Mouse (Mus musculus): Measurements from ENCODE around the gene Tmprss9.
A peak's percentile ranks its signal among the peaks of the same experiment; 100 is the strongest.

Gene Tmprss9

DNA sequence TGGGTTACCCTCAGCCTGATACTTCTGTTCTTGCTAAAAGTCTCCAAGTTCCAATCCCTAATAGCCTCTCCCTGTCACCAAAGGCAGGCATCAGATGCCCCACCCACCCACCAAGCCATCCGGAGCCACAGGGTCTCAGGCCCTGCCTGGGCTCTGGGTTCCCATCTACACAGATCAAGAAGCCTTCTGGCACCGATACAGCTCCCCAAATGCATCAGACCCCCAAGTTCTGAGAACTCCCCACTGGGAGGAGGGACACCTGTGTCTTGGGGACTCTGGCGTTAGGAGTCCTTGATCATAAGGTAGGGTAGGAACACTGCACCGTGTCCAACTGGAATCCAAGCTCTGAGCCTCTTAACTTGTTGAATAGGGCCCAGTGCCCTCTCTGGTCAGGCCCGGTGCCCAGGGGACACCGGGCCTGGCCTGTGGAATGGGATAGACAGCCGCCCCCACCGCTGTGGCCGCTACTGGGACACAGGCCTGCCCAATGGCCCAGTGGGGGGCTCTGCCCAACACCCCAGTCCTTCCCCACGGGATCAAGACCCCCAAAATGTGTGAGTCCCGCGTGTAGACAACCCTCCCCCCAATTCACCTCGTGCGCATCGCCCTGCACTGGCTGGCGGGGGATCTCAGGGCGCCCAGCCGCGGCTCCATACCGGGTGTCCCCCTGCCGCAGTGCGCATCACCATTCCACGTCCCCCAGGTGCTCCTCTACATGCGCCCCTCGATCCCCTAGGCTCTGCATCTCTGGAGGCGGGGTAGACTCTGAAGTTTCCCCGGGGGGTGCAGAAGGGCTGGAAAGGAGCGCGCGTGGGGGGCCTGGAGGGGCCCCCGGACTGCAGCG lies 28.3 kb upstream of the Tmprss9 start:
- no peak for DNase-seq

GRCm38 (mm10) chr10:80843931-80844547 lies 27.6 kb upstream of the Tmprss9 start, which contains the start of gene Lingo3:
Gene Lingo3, minus strand, starts transcription at chr10:80844039.
- peak; percentile 57 for DNase-seq

- DNase-seq, result no peak
Observed at GRCm38 (mm10) chr10:80845055-80845693, 26.5 kb upstream of the Tmprss9 start.

GRCm38 (mm10) chr10:80845732-80846131 lies 25.9 kb upstream of the Tmprss9 start:
- DNase-seq, result peak; percentile 56

GRCm38 (mm10) chr10:80848571-80848970 lies 23.1 kb upstream of the Tmprss9 start:
- DNase-seq, result no peak

- peak; percentile 94 for DNase-seq
Observed at GRCm38 (mm10) chr10:80854913-80855748, 16.5 kb upstream of the Tmprss9 start, which contains the start of the genes Lsm7 and Sppl2b. Gene Lsm7, minus strand, starts transcription at chr10:80855209. Gene Sppl2b, plus strand, starts transcription at chr10:80855275.

DNA sequence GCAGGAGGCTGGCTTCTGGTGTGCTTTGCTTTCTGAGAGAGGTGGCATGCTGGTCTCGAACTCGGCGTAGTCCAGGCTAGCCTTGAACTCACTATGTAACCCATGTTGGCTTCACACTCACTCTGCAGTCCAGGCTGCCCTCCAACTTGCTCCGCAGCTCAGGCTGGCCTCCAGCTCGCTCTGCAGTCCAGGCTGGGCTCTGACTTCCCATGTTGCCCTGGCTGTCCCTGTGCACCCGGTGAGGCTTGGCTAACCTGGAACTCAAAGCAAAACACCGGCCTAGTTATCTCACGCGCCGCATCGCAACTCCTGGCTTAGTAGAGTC lies 15.9 kb upstream of the Tmprss9 start:
- DNase-seq, result no peak

- DNase-seq, result no peak
Observed at GRCm38 (mm10) chr10:80856267-80856666, 15.4 kb upstream of the Tmprss9 start.

DNA sequence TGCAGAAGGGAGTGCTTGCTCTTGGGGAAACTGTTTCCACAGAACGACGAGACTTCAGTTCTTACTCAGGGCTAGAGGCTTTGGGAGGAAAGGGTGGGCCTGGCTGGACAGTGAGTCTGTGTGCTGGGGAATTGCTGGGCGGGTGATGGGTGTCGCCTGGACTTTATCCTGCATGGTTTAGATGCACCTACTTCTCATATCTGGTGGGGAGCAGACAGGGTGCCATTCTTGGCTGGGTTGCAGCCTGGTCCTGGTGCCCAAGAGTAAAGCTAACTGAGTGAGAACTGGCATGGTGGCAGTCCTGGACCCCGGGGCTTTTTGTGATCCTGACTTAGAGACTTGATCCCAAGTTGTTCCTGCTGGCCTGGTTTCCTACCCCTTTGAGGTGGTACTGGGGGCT lies 14.7 kb upstream of the Tmprss9 start:
- DNase-seq, result no peak

GRCm38 (mm10) chr10:80857386-80857785 lies 14.3 kb upstream of the Tmprss9 start:
- peak; percentile 80 for DNase-seq

DNA sequence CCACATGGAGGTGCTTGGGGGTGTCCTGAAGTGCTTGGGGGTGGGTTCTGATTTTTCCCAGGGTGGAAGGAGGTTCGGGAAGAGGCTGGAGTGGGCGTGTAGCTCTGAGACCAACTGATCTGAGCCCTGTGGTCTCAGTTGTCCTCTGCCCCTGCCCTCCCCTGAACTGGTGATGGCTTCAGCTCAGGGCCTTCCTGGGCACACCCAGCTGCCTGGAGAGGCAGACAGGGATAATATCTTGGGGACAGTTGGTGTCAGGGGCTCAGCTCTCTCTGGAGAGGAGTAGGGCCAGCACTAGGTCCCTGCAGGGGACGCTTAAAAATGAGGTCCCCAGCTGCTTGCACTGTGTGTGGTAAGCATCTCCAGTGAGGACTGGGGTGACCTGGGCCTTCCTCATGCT lies 13.8 kb upstream of the Tmprss9 start:
- no peak for DNase-seq

- no peak for DNase-seq
Observed at GRCm38 (mm10) chr10:80858350-80858935, 13.2 kb upstream of the Tmprss9 start.

GRCm38 (mm10) chr10:80862305-80862704 lies 9.3 kb upstream of the Tmprss9 start:
- DNase-seq, result no peak

DNA sequence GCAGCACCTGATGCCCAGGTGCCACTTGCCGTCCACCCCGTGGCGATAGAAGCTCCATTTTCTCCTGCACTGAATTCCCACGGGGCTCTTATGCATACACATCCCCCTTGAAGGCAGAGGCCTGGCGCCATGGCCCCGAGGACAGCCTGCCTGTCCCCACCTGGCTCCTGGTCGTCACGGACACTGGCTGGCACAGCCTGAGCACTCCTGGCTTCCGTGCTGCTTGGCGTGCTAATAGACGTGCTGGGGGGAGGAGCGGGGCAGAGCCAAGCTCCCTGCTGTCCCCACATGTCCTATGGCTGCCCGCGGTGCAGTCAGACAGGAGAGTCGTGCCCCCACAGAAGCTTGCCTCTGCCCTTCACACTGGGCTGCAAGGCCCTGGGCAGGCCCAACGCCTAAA lies 7.2 kb upstream of the Tmprss9 start:
- no peak for DNase-seq

- DNase-seq, result no peak
Observed at GRCm38 (mm10) chr10:80870993-80871392, 655 bp upstream of the Tmprss9 start.

- no peak for DNase-seq
Observed at GRCm38 (mm10) chr10:80874035-80874434, 2.4 kb downstream of the Tmprss9 start.

DNA sequence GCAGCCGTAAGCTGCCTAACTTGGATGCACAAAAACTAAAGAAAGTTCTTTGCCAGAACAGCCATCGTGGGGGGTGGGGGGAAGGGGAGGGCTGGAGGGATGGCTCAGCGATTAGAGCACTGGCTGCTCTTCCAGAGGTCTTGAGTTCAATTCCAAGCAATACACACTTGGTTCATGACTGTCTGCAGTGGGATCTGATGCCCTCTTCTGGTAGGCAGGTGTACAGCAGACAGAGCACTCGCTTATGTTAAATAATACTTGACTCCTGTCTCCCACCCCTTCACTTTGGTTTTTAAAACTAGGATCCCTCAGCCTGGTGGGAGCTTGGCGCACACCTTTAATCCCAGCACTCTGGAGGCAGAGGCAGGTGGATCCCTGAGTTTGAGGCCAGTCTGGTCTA lies 4.4 kb downstream of the Tmprss9 start:
- no peak for DNase-seq

DNA sequence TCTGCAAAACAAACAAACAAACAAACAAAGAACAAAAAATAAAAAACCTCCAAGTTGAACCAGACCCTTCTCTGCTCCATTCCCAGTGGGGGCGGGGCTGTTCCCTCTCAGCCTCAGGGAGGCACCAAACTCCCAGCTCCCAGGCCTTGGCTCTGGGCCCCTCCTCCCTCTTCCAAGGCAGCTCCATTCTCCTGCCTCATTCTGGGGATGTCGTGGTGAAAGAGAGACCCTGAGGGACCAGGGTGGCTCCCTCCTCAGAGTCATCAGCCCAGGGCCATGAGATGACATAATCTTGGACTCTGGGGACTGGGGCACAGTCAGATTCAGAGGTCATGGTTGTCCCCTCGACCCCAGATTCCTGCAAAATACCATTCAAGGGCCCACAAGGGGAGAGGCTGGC lies 4.9 kb downstream of the Tmprss9 start:
- DNase-seq, result no peak

DNA sequence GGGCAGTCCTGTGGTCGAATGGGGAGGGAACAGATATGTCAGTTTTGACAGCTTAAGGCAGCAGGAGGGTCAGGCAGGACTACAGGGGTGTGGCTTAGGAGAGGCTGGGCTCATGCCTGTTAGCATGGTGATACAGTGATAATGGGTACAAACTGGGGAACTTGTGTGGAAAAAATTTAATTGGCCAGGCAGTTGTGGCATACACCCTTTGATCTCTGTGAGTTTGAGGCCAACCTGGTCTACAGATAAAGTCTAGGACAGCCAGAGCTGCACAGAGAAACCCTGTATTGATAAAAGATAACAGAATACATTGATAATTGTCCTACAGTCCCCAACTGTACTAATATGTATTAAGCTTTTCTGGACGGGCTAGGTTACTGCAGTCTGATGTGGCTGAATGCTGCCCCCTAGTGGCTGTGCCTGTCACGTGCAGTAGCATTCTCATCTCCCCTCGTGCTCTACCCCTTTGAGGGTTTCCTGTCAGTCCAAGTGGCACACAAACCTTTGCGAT lies 8.5 kb downstream of the Tmprss9 start:
- DNase-seq, result peak; percentile 39

DNA sequence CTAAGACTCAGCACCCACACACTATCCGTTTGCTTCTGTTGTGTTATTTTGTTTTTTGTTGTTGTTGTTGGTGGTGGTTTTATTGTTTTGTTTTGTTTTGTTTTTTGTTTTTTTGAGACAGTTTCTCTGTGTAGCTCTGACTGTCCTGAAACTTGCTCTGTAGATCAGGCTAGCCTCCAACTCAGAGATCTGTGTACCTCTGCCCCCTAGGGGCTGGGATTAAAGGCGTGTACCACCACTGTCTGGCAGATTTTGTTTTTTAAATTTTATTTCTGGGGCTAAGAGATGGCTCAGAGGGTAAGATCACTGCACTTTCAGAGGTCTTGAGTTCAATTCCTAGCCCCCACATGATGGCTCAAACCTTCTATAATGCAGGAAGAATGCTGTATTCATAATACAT lies 9.3 kb downstream of the Tmprss9 start:
- no peak for DNase-seq

DNA sequence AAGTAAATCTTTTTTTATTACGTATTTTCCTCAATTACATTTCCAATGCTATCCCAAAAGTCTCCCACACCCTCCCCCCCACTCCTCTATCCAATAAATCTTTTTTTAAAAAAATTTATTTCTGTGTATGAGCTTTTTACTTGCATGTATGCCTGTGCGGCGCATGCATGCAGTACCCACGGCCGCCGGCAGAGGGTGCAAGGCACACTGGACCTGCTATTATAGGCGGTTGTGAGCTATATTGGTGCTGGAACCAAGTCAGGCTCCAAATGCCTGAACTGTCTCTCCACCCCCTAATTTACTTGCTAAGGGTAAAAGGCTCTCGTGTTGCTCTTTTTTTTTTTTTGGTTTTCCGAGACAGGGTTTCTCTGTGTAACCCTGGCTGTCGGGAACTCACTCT lies 9.7 kb downstream of the Tmprss9 start:
- peak; percentile 60 for DNase-seq

GRCm38 (mm10) chr10:80887181-80887580 lies 15.5 kb downstream of the Tmprss9 start:
- no peak for DNase-seq

Measured in layer of hippocampus, adult 9-11 months (tissue).